Comparison of ENCODE assay signal across 8 mouse cellular contexts in the genomic region with DNA sequence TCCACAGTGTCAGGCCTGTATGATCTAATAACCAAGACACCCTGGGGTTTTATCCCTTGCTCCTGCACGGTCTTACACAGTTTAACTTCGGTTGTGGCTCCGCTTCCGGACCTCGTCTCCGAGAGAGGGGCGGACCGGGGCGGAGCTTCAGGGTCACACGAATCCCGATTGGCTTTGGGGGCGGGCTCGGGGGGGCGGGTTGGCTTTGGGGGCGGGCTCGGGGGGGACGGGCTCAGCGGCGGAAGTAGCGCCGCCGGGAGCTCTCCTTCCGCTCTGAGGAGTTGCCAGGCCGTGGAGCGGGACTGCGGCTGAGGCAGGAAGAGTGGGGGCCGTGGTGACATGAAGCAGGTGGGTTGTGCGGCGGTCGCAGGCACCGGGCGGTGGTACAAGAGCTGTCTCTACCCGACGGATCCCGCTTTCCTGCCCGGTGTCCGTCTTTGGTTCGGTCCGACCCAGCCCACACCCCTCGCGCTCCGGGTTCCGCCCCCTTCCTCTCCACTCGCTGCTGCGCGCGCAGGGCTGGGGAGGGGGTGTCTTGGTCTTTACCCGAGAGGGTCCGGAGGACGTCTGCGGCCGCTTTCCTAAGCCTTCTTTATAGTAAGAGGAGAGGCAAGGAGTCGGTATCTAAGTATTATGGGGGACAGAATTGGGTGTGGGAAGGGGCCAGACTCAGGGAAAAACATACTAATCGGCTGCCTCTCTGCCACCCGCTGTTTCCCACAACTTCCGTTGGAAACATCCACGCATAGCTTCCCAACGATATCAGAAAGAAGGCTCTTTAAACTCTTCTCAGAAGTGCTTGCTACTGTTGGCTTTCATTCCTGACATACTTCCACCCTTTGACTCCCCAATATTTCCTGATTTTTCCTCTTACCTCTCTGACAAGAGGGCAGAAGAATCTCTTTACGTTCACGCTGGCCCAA. TPM values are rescaled to one million over a fixed set of nuclear protein-coding genes. Genes with fewer than 3 reads are reported as not detected.
DNase-seq lines count a peak whose midpoint lies in the region; ATAC-seq and TF ChIP-seq lines count a peak whose summit lies in the region.

A gene (plus strand): TSS at position 208 of the 923 bp plus-strand sequence.

- H3K79me2 ChIP-seq in heart, adult 2 months (replicated peaks; ENCODE audit: control insufficient read depth, insufficient read depth, low read length), result no peaks in the 10 kb centered on the region

- intact Hi-C loops in heart, adult 2 months (cut with DNase I), result loop anchor here (5.0 kb wide), 1 partner anchor 99 kb away; no protein-coding TSS in a partner anchor

- H3K27ac ChIP-seq in embryonic facial prominence, embryonic 12.5 days, result peak within 1 kb of the TSS; percentile 83
- peak within 1 kb of the TSS; percentile 88 for H3K27ac ChIP-seq in heart, adult 2 months
- peak within 1 kb of the TSS; percentile 93 for H3K27ac ChIP-seq in kidney, adult 2 months (ENCODE audit: insufficient read depth, low read depth, low read length)

- peak; percentile 95 for DNase-seq in A20 (ENCODE audit: low read depth, low spot score)
- peak; percentile 93 to 96 for DNase-seq in adrenal gland, postnatal 36 days
- DNase-seq in heart, adult 2 months, result peak; percentile 91 to 93
- DNase-seq in kidney, adult 2 months, result peak; percentile 96
- peak; percentile 96 for DNase-seq in liver
- DNase-seq in monocyte, adult 2 months (ENCODE audit: low read depth in 1 of 2, low spot score in 2 of 2), result peak; percentile 64 to 74
- peak; percentile 79 to 86 for DNase-seq in spleen, postnatal 14 days (ENCODE audit: low spot score in 2 of 2)

- H3K4me2 ChIP-seq in embryonic facial prominence, embryonic 12.5 days (replicated peaks), result peak within 1 kb of the TSS; percentile 82

- peak within 1 kb of the TSS; percentile 71 for H3K4me3 ChIP-seq in embryonic facial prominence, embryonic 12.5 days
- H3K4me3 ChIP-seq in heart, adult 2 months, result peak within 1 kb of the TSS; percentile 91
- peak within 1 kb of the TSS; percentile 91 for H3K4me3 ChIP-seq in kidney, adult 2 months (ENCODE audit: insufficient read depth, low read depth, low read length)

- H3K9ac ChIP-seq in embryonic facial prominence, embryonic 12.5 days, result peak within 1 kb of the TSS; percentile 72
- H3K9ac ChIP-seq in heart, adult 2 months (ENCODE audit: low read depth, low read length), result peak within 1 kb of the TSS; percentile 99

- H3K36me3 ChIP-seq in embryonic facial prominence, embryonic 12.5 days, result peaks cover 6% of the 10 kb centered on the region; the same call in 1 of the 2 replicates
- H3K36me3 ChIP-seq in heart, adult 2 months (ENCODE audit: control insufficient read depth, insufficient read depth, low read length), result no peaks in the 10 kb centered on the region
- no peaks in the 10 kb centered on the region for H3K36me3 ChIP-seq in kidney, adult 2 months (ENCODE audit: control insufficient read depth, insufficient read depth, low read length)

- H3K9me3 ChIP-seq in embryonic facial prominence, embryonic 12.5 days, result no peaks in the 10 kb centered on the region

- peak; percentile 82 for ATAC-seq in embryonic facial prominence, embryonic 12.5 days (ENCODE audit: insufficient number of reproducible peaks, insufficient read depth, low FRiP score, low TSS enrichment)

- H3K27me3 ChIP-seq in embryonic facial prominence, embryonic 12.5 days, result peaks cover 14% of the 10 kb centered on the region
- no peaks in the 10 kb centered on the region for H3K27me3 ChIP-seq in heart, adult 2 months (ENCODE audit: control insufficient read depth, insufficient read depth, low read length)
- no peaks in the 10 kb centered on the region for H3K27me3 ChIP-seq in kidney, adult 2 months (replicated peaks; ENCODE audit: control insufficient read depth, insufficient read depth, low read length)

- TF ChIP-seq POLR2A in heart, adult 2 months (IDR thresholded peaks at IDR 0.05; ENCODE audit: insufficient read depth, low read depth, low read length), result peak; percentile 96
- no peak for TF ChIP-seq POLR2A in kidney, adult 2 months (IDR thresholded peaks at IDR 0.05; ENCODE audit: low read depth, low read length)

- peaks cover 48% of the 10 kb centered on the region for H3K4me1 ChIP-seq in embryonic facial prominence, embryonic 12.5 days
- peaks cover 14% of the 10 kb centered on the region for H3K4me1 ChIP-seq in heart, adult 2 months (ENCODE audit: control insufficient read depth, insufficient read depth, low read length)
- peaks cover 7% of the 10 kb centered on the region for H3K4me1 ChIP-seq in kidney, adult 2 months (ENCODE audit: control insufficient read depth, insufficient read depth, low read length)

- no peak for TF ChIP-seq CTCF in heart, adult 2 months (IDR thresholded peaks at IDR 0.05)
- no peak for TF ChIP-seq CTCF in kidney, adult 2 months (conservative IDR thresholded peaks at IDR 0.05; ENCODE audit: insufficient read depth, insufficient read length, low read depth, low read length)

- under 1% methylated on average over 60 of the region's 60 CpGs for WGBS in embryonic facial prominence, embryonic 12.5 days
- under 1% methylated on average over 60 of the region's 60 CpGs for WGBS in heart, adult 2 months
- WGBS in kidney, adult 2 months, result under 1% methylated on average over 60 of the region's 60 CpGs

- TF ChIP-seq EP300 in heart, adult 2 months (IDR thresholded peaks at IDR 0.05; ENCODE audit: insufficient read depth, low read depth, low read length), result peak; percentile 20; the same call in 1 of the 2 replicates

RNA-seq across cellular contexts. Expression of the gene that starts here (rescaled TPM):
- total RNA-seq in adrenal gland, postnatal 36 days (2021), result 10 to 100 TPM; 22.3 to 23.2 TPM
- polyA plus RNA-seq in embryonic facial prominence, embryonic 12.5 days (2016; fragmentation: Nextera tagmentation; extraction: Ambion mirVana), result 39.6 and 47.6 TPM in 2 replicates
- total RNA-seq in heart, adult 2 months (2021), result 10 to 100 TPM; 19.0 to 24.3 TPM
- polyA plus RNA-seq in heart, adult 2 months (2012; rRNA removed), result 58.3 and 62.3 TPM in 2 replicates
- 59.1 and 74.9 TPM in 2 replicates for polyA plus RNA-seq in kidney, adult 2 months (2012; rRNA removed)

Comparison
In these comparisons a context has a peak if more than half of its experiments do, and no peak if none do; other contexts are left out.
1. Peak in every context shown above with its lines: DNase-seq, ATAC-seq, H3K4me3 ChIP-seq and H3K27ac ChIP-seq.